8 mouse cellular contexts compared by ENCODE assay signal in genomic region chr9:88599206-88600162, GRCm38 (mm10). TPM values are rescaled to one million over a fixed set of nuclear protein-coding genes. Genes with fewer than 3 reads are reported as not detected.
DNase-seq lines count a peak whose midpoint lies in the region; ATAC-seq and TF ChIP-seq lines count a peak whose summit lies in the region.
"Not testable (repeated sequence)": the region's sequence is repeated elsewhere in the genome, so short reads cannot be mapped to it uniquely, and the experiment has no call there.

No protein-coding gene starts in this region.

- not testable (repeated sequence) for H3K4me1 ChIP-seq in bone marrow macrophage, adult 2 months (ENCODE audit: control insufficient read depth, insufficient read depth, low read length); heart, embryonic 11.5 days (ENCODE audit: control insufficient read depth, insufficient read depth, low read length); kidney, embryonic 16.5 days (ENCODE audit: insufficient read depth, low read length); liver, adult 2 months (ENCODE audit: control insufficient read depth, insufficient read depth, low read length)

- DNase-seq in A20 (ENCODE audit: low read depth, low spot score): peak; percentile 95
- peak; percentile 81 for DNase-seq in liver, adult 2 months (ENCODE audit: extremely low read depth, low read depth, low spot score)
- DNase-seq in splenic B cell, adult 2 months (ENCODE audit: low read depth, low spot score): peak; percentile 68

- H3K36me3 ChIP-seq in heart, embryonic 11.5 days (ENCODE audit: control insufficient read depth, insufficient read depth, low read length); kidney, embryonic 16.5 days (ENCODE audit: insufficient read depth, low read length); liver, adult 2 months (ENCODE audit: control insufficient read depth, insufficient read depth, low read length); myocyte (ENCODE audit: control insufficient read depth, insufficient read depth); splenic B cell, adult 2 months (ENCODE audit: control insufficient read depth, insufficient read depth, low read length, poor library complexity, severe bottlenecking): not testable (repeated sequence)

- H3K9ac ChIP-seq in heart, embryonic 11.5 days (ENCODE audit: low read depth, low read length): 0 out of 2 replicates have a peak overlapping the region, but pooled peaks have one; percentile 39
- peak overlapping the region; percentile 56; the same call in 1 of the 2 replicates for H3K9ac ChIP-seq in kidney, embryonic 16.5 days (replicated peaks; ENCODE audit: low read length)
- peak overlapping the region; percentile 67 for H3K9ac ChIP-seq in liver, adult 2 months (ENCODE audit: low read depth, low read length)

- not testable (repeated sequence) for H3K27me3 ChIP-seq in heart, embryonic 11.5 days (ENCODE audit: control insufficient read depth, insufficient read depth, low read length); kidney, embryonic 16.5 days (ENCODE audit: insufficient read depth, low read length); liver, adult 2 months (ENCODE audit: control insufficient read depth, insufficient read depth, low read length); myocyte (ENCODE audit: control insufficient read depth, insufficient read depth, insufficient read length); splenic B cell, adult 2 months (ENCODE audit: control insufficient read depth, insufficient read depth, low read length, poor library complexity, severe bottlenecking)

- H3K4me3 ChIP-seq in bone marrow macrophage, adult 2 months (ENCODE audit: insufficient read depth, low read length): peak overlapping the region; percentile 66
- peak overlapping the region; percentile 30 for H3K4me3 ChIP-seq in heart, embryonic 11.5 days (ENCODE audit: low read depth, low read length)
- H3K4me3 ChIP-seq in kidney, embryonic 16.5 days (ENCODE audit: low read length): peak overlapping the region; percentile 41
- peak overlapping the region; percentile 48 for H3K4me3 ChIP-seq in liver, adult 2 months (ENCODE audit: insufficient read depth, low read depth, low read length)
- H3K4me3 ChIP-seq in myocyte: peak overlapping the region; percentile 22

- not testable (repeated sequence) for TF ChIP-seq CTCF in bone marrow macrophage, adult 2 months (IDR thresholded peaks at IDR 0.05; ENCODE audit: low read depth, low read length); liver, adult 2 months (IDR thresholded peaks at IDR 0.05; ENCODE audit: low read depth, low read length)

- H3K4me2 ChIP-seq in heart, embryonic 11.5 days: peak overlapping the region; percentile 62
- H3K4me2 ChIP-seq in kidney, embryonic 16.5 days (replicated peaks; ENCODE audit: low read depth, low read length): peak overlapping the region; percentile 54
- peak overlapping the region; percentile 73 for H3K4me2 ChIP-seq in myocyte (ENCODE audit: low read depth)

- not testable (repeated sequence) for H3ac ChIP-seq in myocyte (ENCODE audit: control insufficient read depth, insufficient read length)

- H3K27ac ChIP-seq in bone marrow macrophage, adult 2 months (ENCODE audit: insufficient read depth, low read depth, low read length): peak overlapping the region; percentile 33; the same call in 1 of the 2 replicates
- H3K27ac ChIP-seq in heart, embryonic 11.5 days (ENCODE audit: low read depth, low read length); kidney, embryonic 16.5 days (ENCODE audit: low read length): not testable (repeated sequence)
- peak overlapping the region; percentile 78 for H3K27ac ChIP-seq in liver, adult 2 months (replicated peaks; ENCODE audit: insufficient read depth, low read depth, low read length)

- not testable (repeated sequence) for H3K9me3 ChIP-seq in heart, embryonic 11.5 days (replicated peaks; ENCODE audit: control insufficient read depth, low read length); kidney, embryonic 16.5 days (ENCODE audit: low read length)

- ATAC-seq in erythroblast, adult 5-6 weeks (replicated peaks; ENCODE audit: low FRiP score, poor library complexity, severe bottlenecking): peak; percentile 97
- peak; percentile 97 for ATAC-seq in heart, embryonic 11.5 days (replicated peaks; ENCODE audit: insufficient number of reproducible peaks, low FRiP score, low TSS enrichment)
- peak; percentile 98 for ATAC-seq in kidney, embryonic 16.5 days (ENCODE audit: low FRiP score, low TSS enrichment)

- 2% methylated on average over 48 of the region's 50 CpGs for WGBS in heart, embryonic 11.5 days (ENCODE audit: insufficient replicate concordance)
- WGBS in kidney, embryonic 16.5 days: under 1% methylated on average over 46 of the region's 50 CpGs
- WGBS in liver, adult 2 months: under 1% methylated on average over 49 of the region's 50 CpGs

- not testable (repeated sequence) for H3K79me2 ChIP-seq in liver, adult 2 months (ENCODE audit: control insufficient read depth, insufficient read depth, low read length); myocyte (ENCODE audit: control insufficient read depth, insufficient read depth)

- not testable (repeated sequence) for TF ChIP-seq POLR2A in bone marrow macrophage, adult 2 months (IDR thresholded peaks at IDR 0.05; ENCODE audit: borderline replicate concordance, low read depth, low read length)
- 0 out of 2 replicates have a peak, but pooled peaks have one; percentile 3 for TF ChIP-seq POLR2A in liver, adult 2 months (IDR thresholded peaks at IDR 0.05; ENCODE audit: extremely low read depth, insufficient read depth, low read length)
- TF ChIP-seq POLR2A in myocyte (IDR thresholded peaks at IDR 0.05; ENCODE audit: insufficient read length, low read depth): peak; percentile 44

TF ChIP-seq in myocyte, 11 proteins besides CTCF, POLR2A, EP300 and RAD21:
- TF ChIP-seq E2F4 (IDR thresholded peaks at IDR 0.05; ENCODE audit: insufficient read depth): peak; percentile 73
- peak in 1 of 3 experiments; percentile 10 for TF ChIP-seq MYOD1 (IDR thresholded peaks at IDR 0.05; ENCODE audit: control insufficient read depth in 1 of 3, insufficient read length in 2 of 3, low read depth in 2 of 3)
TF ChIP-seq in myocyte: peak in this region for 2; not testable (repeated sequence) for 9.

RNA-seq across cellular contexts. Expression of gene Trim43a, which starts 18.8 kb away (rescaled TPM):
- polyA plus RNA-seq in bone marrow macrophage, adult 2 months (2012; ENCODE audit: insufficient read depth, insufficient read length, missing spikeins): not detected in 2 replicates
- not detected in 2 replicates for total RNA-seq in erythroblast, adult 5-6 weeks (2015; ENCODE audit: low replicate concordance)
- total RNA-seq in erythroblast, adult 5-6 weeks (2017; ENCODE audit: low replicate concordance): not detected in 2 replicates
- 0.26 TPM in 1 of 2 replicates, not detected in the other for polyA plus RNA-seq in heart, embryonic 11.5 days (2014; fragmentation: Nextera tagmentation; extraction: Ambion mirVana)
- 0.07 and 0.09 TPM in 2 replicates for polyA plus RNA-seq in kidney, embryonic 16.5 days (2015; fragmentation: Nextera tagmentation; extraction: Ambion mirVana)
- 0.09 TPM in 1 of 2 replicates, not detected in the other for total RNA-seq in liver, adult 2 months (2014; rRNA removed)
- not detected in 2 replicates for polyA plus RNA-seq in liver, adult 2 months (2012; rRNA removed)
- polyA plus RNA-seq in myocyte (2012; fragmentation: generic; extraction: Trizol): not detected

RNA-seq across cellular contexts. Expression of gene Zfp949, which starts 51.7 kb away (rescaled TPM):
- 8.0 and 9.7 TPM in 2 replicates for polyA plus RNA-seq in bone marrow macrophage, adult 2 months (2012; ENCODE audit: insufficient read depth, insufficient read length, missing spikeins)
- 46.2 and 62.8 TPM in 2 replicates for total RNA-seq in erythroblast, adult 5-6 weeks (2015; ENCODE audit: low replicate concordance)
- total RNA-seq in erythroblast, adult 5-6 weeks (2017; ENCODE audit: low replicate concordance): 79.1 and 99.0 TPM in 2 replicates
- polyA plus RNA-seq in heart, embryonic 11.5 days (2014; fragmentation: Nextera tagmentation; extraction: Ambion mirVana): 5.9 and 7.8 TPM in 2 replicates
- 11.8 and 13.9 TPM in 2 replicates for polyA plus RNA-seq in kidney, embryonic 16.5 days (2015; fragmentation: Nextera tagmentation; extraction: Ambion mirVana)
- 7.7 and 9.0 TPM in 2 replicates for total RNA-seq in liver, adult 2 months (2014; rRNA removed)
- polyA plus RNA-seq in liver, adult 2 months (2012; rRNA removed): 1.7 and 2.4 TPM in 2 replicates
- polyA plus RNA-seq in myocyte (2012; fragmentation: generic; extraction: Trizol): 3.7 TPM
